Mouse (Mus musculus) Muller cell, postnatal 12 days (primary cell): Measurements from ENCODE around the gene Steap4.
A peak's percentile ranks its signal among the peaks of the same experiment; 100 is the strongest.
"Not testable (repeated sequence)": the region's sequence is repeated elsewhere in the genome, so short reads cannot be mapped to it uniquely, and the experiment has no call there.

Source experiments
- DNase-seq: peaks from one replicate; pipeline ENCODE4 v3.0.0-alpha.2; 2015; ENCODE audit errors: inconsistent ontology term

Gene Steap4

GRCm38 (mm10) chr5:7960176-7960575, at the start of gene Steap4:
Gene Steap4, plus strand, starts transcription at chr5:7960457.
- DNase-seq = peak; percentile 57

- no peak for DNase-seq
These were observed 48.3 kb upstream of the Steap4 start for GRCm38 (mm10) chr5:7911975-7912374.

- DNase-seq = no peak
These were observed 42.6 kb upstream of the Steap4 start for GRCm38 (mm10) chr5:7917501-7918295.

- DNase-seq = no peak
These were observed 42.0 kb upstream of the Steap4 start for GRCm38 (mm10) chr5:7918296-7918579.

GRCm38 (mm10) chr5:7919681-7920080, 40.6 kb upstream of the Steap4 start:
- no peak for DNase-seq

- DNase-seq = no peak
These were observed 37.5 kb upstream of the Steap4 start for GRCm38 (mm10) chr5:7922751-7923150.

GRCm38 (mm10) chr5:7923666-7924065, 36.6 kb upstream of the Steap4 start:
- peak; percentile 27 for DNase-seq

GRCm38 (mm10) chr5:7932234-7933221, 27.7 kb upstream of the Steap4 start:
- DNase-seq = peak; percentile 26

GRCm38 (mm10) chr5:7933495-7933894, 26.8 kb upstream of the Steap4 start:
- not testable (repeated sequence) for DNase-seq

- DNase-seq = peak; percentile 33
These were observed 26.2 kb upstream of the Steap4 start for GRCm38 (mm10) chr5:7933933-7934675.

GRCm38 (mm10) chr5:7954838-7955237, 5.4 kb upstream of the Steap4 start:
- no peak for DNase-seq

GRCm38 (mm10) chr5:7955371-7955966, 4.8 kb upstream of the Steap4 start:
- peak; percentile 10 for DNase-seq

GRCm38 (mm10) chr5:7958061-7958460, 2.2 kb upstream of the Steap4 start:
- no peak for DNase-seq

- no peak for DNase-seq
These were observed 971 bp upstream of the Steap4 start for GRCm38 (mm10) chr5:7959286-7959685.

- DNase-seq = no peak
These were observed 856 bp downstream of the Steap4 start for GRCm38 (mm10) chr5:7961113-7961512.

GRCm38 (mm10) chr5:7965281-7965680, 5.0 kb downstream of the Steap4 start:
- peak; percentile 20 for DNase-seq

- DNase-seq = no peak
These were observed 7.9 kb downstream of the Steap4 start for GRCm38 (mm10) chr5:7968152-7968551.

GRCm38 (mm10) chr5:7972266-7972665, 12.0 kb downstream of the Steap4 start:
- no peak for DNase-seq

GRCm38 (mm10) chr5:7974522-7975197, 14.4 kb downstream of the Steap4 start:
- DNase-seq = no peak

GRCm38 (mm10) chr5:7980586-7980985, 20.3 kb downstream of the Steap4 start:
- no peak for DNase-seq

GRCm38 (mm10) chr5:7987962-7988361, 27.7 kb downstream of the Steap4 start:
- no peak for DNase-seq
